Mouse (Mus musculus) neural tube, postnatal 0 days (tissue): Measurements from ENCODE around the gene Muc1. TPM values are rescaled to one million over a fixed set of nuclear protein-coding genes. Genes with fewer than 3 reads are reported as not detected.

Source experiments
- microRNA counts: library from miRNA; unstranded; fragments of <30 nt; microRNA quantifications from one replicate; lab custom pipeline; 2015
- microRNA-seq: library from miRNA; unstranded; fragments of <30 nt; microRNA quantifications from one replicate; pipeline ENCODE4, GENCODE M21; 2016
- polyA plus RNA-seq: library from polyadenylated mRNA; unstranded; fragments of >200 nt; fragmentation: Nextera tagmentation; extraction: Ambion mirVana; gene quantifications from 2 replicates; pipeline ENCODE4 v1.2.1, GENCODE M21; 2015

Muc1 gene
- 0.67 and 1.2 TPM in 2 replicates for polyA plus RNA-seq

GRCm38 (mm10) chr3:89228836-89229235 is at the start of gene Muc1:
TSS of gene Muc1 (plus strand) at chr3:89229057.

GRCm38 (mm10) chr3:89183058-89183958 is 45.5 kb upstream of the Muc1 start, which contains the start of gene Fam189b:
TSS of gene Fam189b (plus strand) at chr3:89183143.

GRCm38 (mm10) chr3:89202253-89203141 is 26.4 kb upstream of the Muc1 start, which contains the start of gene Gba:
TSS of gene Gba (plus strand) at chr3:89202928.

GRCm38 (mm10) chr3:89214681-89215411 is 14.0 kb upstream of the Muc1 start, which contains the start of gene Thbs3:
TSS of gene Thbs3 (plus strand) at chr3:89215180.

GRCm38 (mm10) chr3:89226900-89227299 is 2.0 kb upstream of the Muc1 start, which contains the start of gene Mtx1:
TSS of gene Mtx1 (minus strand) at chr3:89227088.

GRCm38 (mm10) chr3:89245688-89246171 is 16.9 kb downstream of the Muc1 start, which contains the start of gene Krtcap2:
TSS of gene Krtcap2 (plus strand) at chr3:89245966.

GRCm38 (mm10) chr3:89246261-89247100 is 17.6 kb downstream of the Muc1 start, which contains the start of gene Trim46:
TSS of gene Trim46 (minus strand) at chr3:89246309.

GRCm38 (mm10) chr3:89259076-89259475 is 30.2 kb downstream of the Muc1 start, which contains the start of gene Dpm3:
TSS of gene Dpm3 (plus strand) at chr3:89259358.

GRCm38 (mm10) chr3:89270051-89270755 is 41.3 kb downstream of the Muc1 start, which contains the start of gene Slc50a1:
TSS of gene Slc50a1 (minus strand) at chr3:89270570.

GRCm38 (mm10) chr3:89280606-89281511 is 52.0 kb downstream of the Muc1 start, which contains the start of gene Efna1:
TSS of gene Efna1 (minus strand) at chr3:89281142.

MicroRNAs encoded within 50 kb of the gene (microRNA counts, 519-probe panel; counts per million panel counts)
- microRNA mmu-miR-92b (lab: Ali Mortazavi, UCI): 3,231 counts per million, percentile 17 among the panel's probes with 10 or more counts

Small RNA genes within 50 kb of the gene (microRNA-seq; reads per million reads assigned to microRNA genes)
- gene Mir92b: 1,755 reads per million, percentile 80 among the genes with 10 or more reads in this experiment

Other genes with a start within 250 kb of the Muc1 start
- 99.3 and 116 TPM in 2 replicates for gene Rusc1, start 135.7 kb upstream of the Muc1 start, polyA plus RNA-seq
- gene Gm43738, start 128.0 kb upstream of the Muc1 start, polyA plus RNA-seq: not detected in 2 replicates
- gene Fdps, start 127.1 kb upstream of the Muc1 start, polyA plus RNA-seq: 365 and 386 TPM in 2 replicates
- gene Pklr, start 92.9 kb upstream of the Muc1 start, polyA plus RNA-seq: 0.05 and 0.23 TPM in 2 replicates
- 33.7 and 44.1 TPM in 2 replicates for gene Hcn3, start 68.9 kb upstream of the Muc1 start, polyA plus RNA-seq
- gene Clk2, start 64.3 kb upstream of the Muc1 start, polyA plus RNA-seq: 18.0 and 20.4 TPM in 2 replicates
- 157 and 167 TPM in 2 replicates for gene Scamp3, start 51.6 kb upstream of the Muc1 start, polyA plus RNA-seq
- gene Fam189b, start 45.9 kb upstream of the Muc1 start, polyA plus RNA-seq: 32.2 and 35.7 TPM in 2 replicates
- gene Gba, start 26.1 kb upstream of the Muc1 start, polyA plus RNA-seq: 44.1 and 48.5 TPM in 2 replicates
- gene Thbs3, start 13.9 kb upstream of the Muc1 start, polyA plus RNA-seq: 43.9 and 50.6 TPM in 2 replicates
- 160 and 167 TPM in 2 replicates for gene Mtx1, start 2.0 kb upstream of the Muc1 start, polyA plus RNA-seq
- gene Krtcap2, start 16.9 kb downstream of the Muc1 start, polyA plus RNA-seq: 272 and 290 TPM in 2 replicates
- gene Trim46, start 17.3 kb downstream of the Muc1 start, polyA plus RNA-seq: 48.0 and 58.9 TPM in 2 replicates
- 131 and 136 TPM in 2 replicates for gene Dpm3, start 30.3 kb downstream of the Muc1 start, polyA plus RNA-seq
- gene Slc50a1, start 41.5 kb downstream of the Muc1 start, polyA plus RNA-seq: 56.5 and 58.8 TPM in 2 replicates
- 7.1 and 9.8 TPM in 2 replicates for gene Efna1, start 52.1 kb downstream of the Muc1 start, polyA plus RNA-seq
- gene Efna3, start 93.9 kb downstream of the Muc1 start, polyA plus RNA-seq: 90.5 and 99.5 TPM in 2 replicates
- gene Efna4, start 109.0 kb downstream of the Muc1 start, polyA plus RNA-seq: 2.2 and 2.3 TPM in 2 replicates
- gene Adam15, start 120.9 kb downstream of the Muc1 start, polyA plus RNA-seq: 77.7 and 84.5 TPM in 2 replicates
- gene Dcst2, start 132.9 kb downstream of the Muc1 start, polyA plus RNA-seq: 0.26 and 0.42 TPM in 2 replicates
- 1.4 and 1.6 TPM in 2 replicates for gene Dcst1, start 136.2 kb downstream of the Muc1 start, polyA plus RNA-seq
- 1.1 and 1.4 TPM in 2 replicates for gene Zbtb7b, start 165.7 kb downstream of the Muc1 start, polyA plus RNA-seq
- not detected in 2 replicates for gene Lenep, start 173.7 kb downstream of the Muc1 start, polyA plus RNA-seq
- 22.5 and 26.6 TPM in 2 replicates for gene Flad1, start 182.8 kb downstream of the Muc1 start, polyA plus RNA-seq
- 65.2 and 67.0 TPM in 2 replicates for gene Cks1b, start 189.3 kb downstream of the Muc1 start, polyA plus RNA-seq
- 13.9 and 16.1 TPM in 2 replicates for gene Shc1, start 189.4 kb downstream of the Muc1 start, polyA plus RNA-seq
- gene Pygo2, start 201.2 kb downstream of the Muc1 start, polyA plus RNA-seq: 33.8 and 34.4 TPM in 2 replicates
- gene Pbxip1, start 207.6 kb downstream of the Muc1 start, polyA plus RNA-seq: 25.3 and 29.2 TPM in 2 replicates
- gene Pmvk, start 225.5 kb downstream of the Muc1 start, polyA plus RNA-seq: 136 and 148 TPM in 2 replicates